Mouse (Mus musculus) hindbrain, embryonic 12.5 days (tissue): Measurements from ENCODE around the gene Zfp398. TPM values are rescaled to one million over a fixed set of nuclear protein-coding genes. Genes with fewer than 3 reads are reported as not detected.

Experiments
- ATAC-seq: fragments of 200-750 bp; cut with Nextera tagmentation; 2 replicates; pipeline ENCODE4 v1.8.0; 2017; ENCODE audit warnings: moderate TSS enrichment; ENCODE audit not compliant: low FRiP score
- H3K27ac ChIP-seq: fragments of 300-500 bp; sonication (generic); 2 replicates; pipeline ENCODE4 v1.5.1; 2016; ENCODE audit warnings: mild to moderate bottlenecking
- H3K27me3 ChIP-seq: fragments of 300-500 bp; sonication (generic); 2 replicates; pipeline ENCODE4 v1.6.1; 2016; ENCODE audit warnings: mild to moderate bottlenecking
- H3K36me3 ChIP-seq: fragments of 300-500 bp; sonication (generic); 2 replicates; pipeline ENCODE4 v1.6.1; 2016; ENCODE audit warnings: mild to moderate bottlenecking
- H3K4me1 ChIP-seq: fragments of 300-500 bp; sonication (generic); 2 replicates; pipeline ENCODE4 v1.6.1; 2016
- H3K4me2 ChIP-seq: fragments of 300-500 bp; sonication (generic); replicated peaks from 2 replicates; pipeline ENCODE4 v1.6.1; 2016; ENCODE audit warnings: mild to moderate bottlenecking
- H3K4me3 ChIP-seq: fragments of 300-500 bp; sonication (generic); 2 replicates; pipeline ENCODE4 v1.5.1; 2016; ENCODE audit warnings: mild to moderate bottlenecking
- H3K9ac ChIP-seq: fragments of 300-500 bp; sonication (generic); 2 replicates; pipeline ENCODE4 v1.6.1; 2016; ENCODE audit warnings: mild to moderate bottlenecking, moderate library complexity
- H3K9me3 ChIP-seq: fragments of 300-500 bp; sonication (generic); replicated peaks from 2 replicates; pipeline ENCODE4 v1.6.1; 2016; ENCODE audit warnings: mild to moderate bottlenecking
- WGBS: fragments of 180-500 bp; shearing (Covaris S2); methylation state at CpG from one replicate; pipeline ENCODE4 v1.1.7; 2016; 5-methylcytosine and 5-hydroxymethylcytosine counted together
- microRNA counts: library from miRNA; unstranded; fragments of <30 nt; microRNA quantifications from one replicate; lab custom pipeline; 2017
- microRNA-seq: library from miRNA; unstranded; fragments of <30 nt; microRNA quantifications from one replicate; pipeline ENCODE4, GENCODE M21; 2017
- polyA plus RNA-seq: library from polyadenylated mRNA; unstranded; fragments of >200 nt; fragmentation: Nextera tagmentation; extraction: Ambion mirVana; gene quantifications from 2 replicates; pipeline ENCODE4 v1.2.1, GENCODE M21; 2016

Gene Zfp398
- polyA plus RNA-seq, 1 experiment from 2014 or later, result 15.1 TPM

DNA sequence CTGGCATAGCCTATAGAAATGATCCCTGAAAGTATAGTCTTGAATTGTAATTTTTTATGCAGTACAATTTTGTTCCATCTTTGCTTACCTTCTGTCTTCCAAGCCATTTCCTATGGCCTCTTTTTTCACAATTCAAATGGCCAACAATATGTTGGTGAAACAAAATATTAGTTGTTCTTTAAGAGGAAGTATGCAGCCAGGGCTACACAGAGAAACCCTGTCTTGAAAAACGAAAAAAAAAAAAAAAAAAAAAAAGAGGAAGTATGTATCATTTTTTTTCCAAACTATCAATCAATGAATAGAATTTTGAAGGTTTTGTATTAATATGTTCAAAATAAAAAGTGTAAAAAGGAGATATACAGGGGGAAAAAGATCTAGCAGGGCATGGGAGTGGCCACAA is 76.2 kb downstream of the Zfp398 start:
- Histone ChIP-seq H3K9me3 (no peaks in the 10 kb centered on the region), H3K27me3 (no peaks in the 10 kb centered on the region), H3K27ac (no peak overlapping the region), H3K36me3 (peaks cover 14% of the 10 kb centered on the region), H3K9ac (no peak overlapping the region), H3K4me3 (no peak overlapping the region), H3K4me1 (no peaks in the 10 kb centered on the region), H3K4me2 (no peak overlapping the region)
- ATAC-seq, result no peak
- WGBS, result 60% methylated on average over 1 of the region's 1 CpGs

DNA sequence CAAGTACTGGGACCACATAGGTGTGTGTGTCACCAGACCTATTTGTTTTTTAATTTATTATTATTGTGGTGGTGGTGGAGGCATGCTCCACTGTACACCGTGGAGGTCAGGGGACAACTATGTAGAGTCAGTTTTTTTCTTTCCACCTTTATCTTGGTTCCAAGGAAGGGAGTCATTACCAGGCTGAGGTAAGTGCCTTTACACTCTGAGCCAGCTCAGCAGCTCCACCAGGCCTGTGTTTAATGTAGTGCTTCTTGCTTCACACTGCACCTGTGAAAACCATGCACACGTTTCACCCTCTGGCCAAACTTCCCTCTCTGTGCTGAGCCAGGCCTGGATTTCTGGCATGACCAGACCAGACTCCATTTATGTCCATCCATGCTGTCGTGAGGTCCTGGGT is 77.5 kb downstream of the Zfp398 start:
- Histone ChIP-seq H3K4me1 (no peaks in the 10 kb centered on the region), H3K9ac (no peak overlapping the region), H3K27ac (no peak overlapping the region), H3K4me2 (no peak overlapping the region), H3K4me3 (no peak overlapping the region), H3K36me3 (peaks cover 5% of the 10 kb centered on the region), H3K9me3 (no peaks in the 10 kb centered on the region), H3K27me3 (no peaks in the 10 kb centered on the region)
- no peak for ATAC-seq
- WGBS, result 53% methylated on average over 3 of the region's 3 CpGs

- H3K27me3 ChIP-seq, result no peaks in the 10 kb centered on the region
- H3K27ac ChIP-seq, result no peak overlapping the region
- H3K9ac ChIP-seq, result no peak overlapping the region
- H3K36me3 ChIP-seq, result no peaks in the 10 kb centered on the region
- WGBS, result 80% methylated on average over 5 of the region's 5 CpGs
- ATAC-seq, result no peak
- H3K9me3 ChIP-seq, result no peaks in the 10 kb centered on the region
- H3K4me2 ChIP-seq, result no peak overlapping the region
- peaks cover 11% of the 10 kb centered on the region for H3K4me1 ChIP-seq
- no peak overlapping the region for H3K4me3 ChIP-seq
Measured at GRCm38 (mm10) chr6:47917051-47917450, 81.6 kb downstream of the Zfp398 start.

DNA sequence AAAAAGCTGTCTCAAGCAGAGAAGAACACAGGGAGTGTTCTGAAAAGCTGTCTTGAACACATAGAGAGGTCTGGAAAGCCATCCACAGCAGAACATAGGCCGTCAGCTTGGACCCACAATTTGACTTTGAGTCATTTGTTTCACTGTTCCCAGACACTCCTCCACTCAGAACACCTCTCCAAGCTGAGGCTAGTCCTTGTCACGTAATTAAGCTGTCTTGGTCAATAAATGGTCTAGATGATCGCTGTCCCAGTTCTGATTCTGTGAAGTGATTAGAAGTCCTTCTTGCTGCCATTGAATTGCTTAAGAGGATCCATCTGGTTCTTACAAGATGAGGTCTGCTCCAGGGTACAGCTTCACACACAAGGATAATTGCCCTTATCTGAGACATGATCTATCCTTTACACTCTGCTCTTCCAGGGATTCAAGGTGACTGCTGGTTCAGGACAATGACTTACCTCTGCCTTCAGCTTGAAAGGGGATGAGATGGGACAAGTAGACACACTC is 83.4 kb downstream of the Zfp398 start:
- Histone ChIP-seq H3K9ac (no peak overlapping the region), H3K36me3 (no peaks in the 10 kb centered on the region), H3K4me2 (no peak overlapping the region), H3K4me1 (peaks cover 12% of the 10 kb centered on the region), H3K27ac (no peak overlapping the region), H3K27me3 (no peaks in the 10 kb centered on the region), H3K4me3 (no peak overlapping the region), H3K9me3 (no peaks in the 10 kb centered on the region)
- ATAC-seq, result no peak
- 81% methylated on average over 3 of the region's 3 CpGs for WGBS

DNA sequence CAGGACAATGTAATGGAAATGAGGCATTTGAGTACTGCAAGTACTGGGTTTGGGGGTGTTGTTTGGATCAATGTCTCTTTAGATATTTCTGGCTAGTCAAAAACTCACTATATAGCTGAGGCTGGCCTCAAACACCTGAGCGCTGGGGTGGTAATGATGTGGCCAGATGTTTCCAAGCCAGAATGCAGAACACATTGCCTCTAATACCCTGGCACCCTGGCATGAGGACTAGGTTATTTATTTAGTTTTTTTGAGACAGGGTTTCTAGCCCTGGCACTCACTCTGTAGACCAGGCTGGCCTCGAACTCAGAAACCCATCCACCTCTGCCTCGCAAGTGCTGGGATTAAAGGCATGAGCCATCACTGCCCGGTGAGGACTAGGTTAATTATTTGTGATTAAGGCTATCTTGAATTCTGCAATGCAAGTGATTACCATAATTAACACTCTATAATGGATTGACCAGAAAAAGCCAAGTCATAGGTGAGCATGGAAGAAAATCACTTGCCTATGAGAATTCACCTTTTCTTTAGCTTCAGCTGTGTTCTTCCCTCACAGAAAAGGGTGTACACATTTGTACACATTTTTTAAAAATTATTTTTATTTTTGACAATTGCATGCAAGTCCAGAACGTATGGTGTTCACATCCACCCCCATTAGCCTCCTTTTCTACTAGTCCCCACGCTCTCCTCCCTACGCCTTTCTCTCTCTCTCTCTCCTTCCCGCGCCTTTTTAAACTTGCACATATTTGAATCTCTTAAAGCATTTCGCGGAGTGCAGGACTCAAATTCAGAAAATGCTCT is 84.4 kb downstream of the Zfp398 start:
- peak; percentile 50 for ATAC-seq
- Histone ChIP-seq H3K4me3 (peak overlapping the region; percentile 71), H3K9ac (peak overlapping the region; percentile 88), H3K27ac (peak overlapping the region; percentile 95; the same call in 1 of the 2 replicates), H3K4me1 (peaks cover 12% of the 10 kb centered on the region), H3K4me2 (peak overlapping the region; percentile 84), H3K27me3 (no peaks in the 10 kb centered on the region), H3K9me3 (no peaks in the 10 kb centered on the region), H3K36me3 (no peaks in the 10 kb centered on the region)
- WGBS, result 32% methylated on average over 11 of the region's 11 CpGs

- no peaks in the 10 kb centered on the region for H3K9me3 ChIP-seq
- WGBS, result under 1% methylated on average over 63 of the region's 67 CpGs
- peaks cover 12% of the 10 kb centered on the region for H3K4me1 ChIP-seq
- H3K36me3 ChIP-seq, result no peaks in the 10 kb centered on the region
- H3K4me3 ChIP-seq, result peak within 1 kb of the TSS; percentile 71
- H3K27ac ChIP-seq, result peak within 1 kb of the TSS; percentile 95
- peak; percentile 96 for ATAC-seq
- H3K4me2 ChIP-seq, result peak within 1 kb of the TSS; percentile 84
- peak within 1 kb of the TSS; percentile 88 for H3K9ac ChIP-seq
- no peaks in the 10 kb centered on the region for H3K27me3 ChIP-seq
Measured at GRCm38 (mm10) chr6:47920447-47921340, 85.2 kb downstream of the Zfp398 start, which contains the start of gene Zfp212. Gene Zfp212 (plus strand): TSS chr6:47920476.

MicroRNA genes within 50 kb of the gene (microRNA counts, 519-probe panel; counts per million panel counts)
- 470 counts per million, percentile 58 among the panel's probes with 10 or more counts for microRNA mmu-miR-704 (lab: Ali Mortazavi, UCI)

Small RNA genes lying within 50 kb of the gene (microRNA-seq; reads per million reads assigned to microRNA genes)
- not detected for gene Mir704

Other genes with a start within 250 kb of the Zfp398 start
- gene Ezh2, start 240.3 kb upstream of the Zfp398 start, polyA plus RNA-seq, result 154 and 159 TPM in 2 replicates
- 236 and 258 TPM in 2 replicates for gene Pdia4, start 22.2 kb upstream of the Zfp398 start, polyA plus RNA-seq
- gene Zfp786, start 4.8 kb upstream of the Zfp398 start, polyA plus RNA-seq, result 12.1 and 12.7 TPM in 2 replicates
- gene Zfp282, start 41.5 kb downstream of the Zfp398 start, polyA plus RNA-seq, result 27.0 and 28.3 TPM in 2 replicates
- 19.7 and 20.7 TPM in 2 replicates for gene Zfp212, start 84.8 kb downstream of the Zfp398 start, polyA plus RNA-seq
- gene Zfp956, start 117.7 kb downstream of the Zfp398 start, polyA plus RNA-seq, result 11.6 and 12.6 TPM in 2 replicates
- 10.7 and 11.1 TPM in 2 replicates for gene Zfp777, start 213.2 kb downstream of the Zfp398 start, polyA plus RNA-seq